Mouse (Mus musculus) neural tube, embryonic 13.5 days (tissue): ENCODE results near the gene Itgb1bp2. TPM values are rescaled to one million over a fixed set of nuclear protein-coding genes. Genes with fewer than 3 reads are reported as not detected.

Source experiments
- ATAC-seq: fragments of 200-750 bp; cut with Nextera tagmentation; 2 replicates; pipeline ENCODE4 v1.8.0; 2017; ENCODE audit warnings: low read depth, mild to moderate bottlenecking, moderate TSS enrichment, moderate library complexity
- H3K27ac ChIP-seq: fragments of 300-500 bp; sonication (generic); replicated peaks from 2 replicates; pipeline ENCODE4 v1.5.1; 2015; ENCODE audit warnings: moderate library complexity, mild to moderate bottlenecking, inconsistent platforms
- H3K27me3 ChIP-seq: fragments of 300-500 bp; sonication (generic); 2 replicates; pipeline ENCODE4 v1.6.1; 2015; ENCODE audit warnings: mild to moderate bottlenecking, inconsistent platforms
- H3K36me3 ChIP-seq: fragments of 300-500 bp; sonication (generic); 2 replicates; pipeline ENCODE4 v1.6.1; 2015; ENCODE audit warnings: mild to moderate bottlenecking, inconsistent platforms
- H3K4me1 ChIP-seq: fragments of 300-500 bp; sonication (generic); replicated peaks from 2 replicates; pipeline ENCODE4 v1.6.1; 2015; ENCODE audit warnings: inconsistent platforms
- H3K4me2 ChIP-seq: fragments of 300-500 bp; sonication (generic); 2 replicates; pipeline ENCODE4 v1.6.1; 2015; ENCODE audit warnings: inconsistent platforms, mild to moderate bottlenecking, moderate library complexity
- H3K4me3 ChIP-seq: fragments of 300-500 bp; sonication (generic); 2 replicates; pipeline ENCODE4 v1.5.1; 2015; ENCODE audit warnings: mild to moderate bottlenecking, inconsistent platforms
- H3K9ac ChIP-seq: fragments of 300-500 bp; sonication (generic); 2 replicates; pipeline ENCODE4 v1.6.1; 2015; ENCODE audit warnings: moderate library complexity, mild to moderate bottlenecking, inconsistent platforms
- H3K9me3 ChIP-seq: fragments of 300-500 bp; sonication (generic); 2 replicates; pipeline ENCODE4 v1.6.1; 2016; ENCODE audit warnings: inconsistent platforms
- WGBS: fragments of 180-500 bp; shearing (Covaris S2); methylation state at CpG from one replicate; pipeline ENCODE4 v1.1.7; 2015; 5-methylcytosine and 5-hydroxymethylcytosine counted together
- polyA plus RNA-seq: library from polyadenylated mRNA; unstranded; fragments of >200 nt; fragmentation: Nextera tagmentation; extraction: Ambion mirVana; gene quantifications from 2 replicates; pipeline ENCODE4 v1.2.1, GENCODE M21; 2015

The Itgb1bp2 gene
- polyA plus RNA-seq: 3.5 and 4.7 TPM in 2 replicates

DNA sequence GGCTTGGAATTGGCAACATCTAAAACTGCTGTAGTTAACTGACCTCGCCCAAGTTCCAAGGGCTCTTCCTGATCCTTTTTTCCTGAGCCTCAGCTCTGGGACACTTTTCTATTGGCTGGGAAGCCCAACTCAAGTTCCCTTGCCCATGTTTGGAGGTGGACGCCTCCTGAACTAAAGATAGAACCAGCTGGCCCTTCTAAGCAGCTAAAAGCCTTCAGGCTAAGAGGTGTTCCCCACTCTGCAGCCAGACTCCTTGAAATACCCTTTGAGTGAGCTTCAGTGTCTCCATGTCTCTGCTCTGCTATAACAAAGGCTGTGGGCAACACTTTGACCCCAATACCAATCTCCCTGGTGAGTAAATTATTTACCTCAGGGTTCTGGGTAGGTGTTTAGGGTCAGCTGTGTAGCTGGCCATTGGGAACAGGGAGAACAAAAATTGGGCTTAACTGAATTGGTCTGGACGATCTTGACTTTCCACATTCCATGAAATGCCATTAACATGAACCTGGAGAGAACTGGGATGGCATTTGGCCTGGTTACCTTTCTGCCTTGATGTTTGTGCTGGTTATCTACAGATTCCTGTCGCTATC, at the start of gene Itgb1bp2:
Gene Itgb1bp2, plus strand, starts transcription at position 203 of the 590 bp plus-strand sequence.
- no peak for ATAC-seq
- 83% methylated on average over 4 of the region's 4 CpGs for WGBS
- Histone ChIP-seq H3K9ac (no peak within 1 kb of the TSS), H3K9me3 (no peaks in the 10 kb centered on the region), H3K27me3 (no peaks in the 10 kb centered on the region), H3K27ac (no peak within 1 kb of the TSS), H3K4me1 (no peaks in the 10 kb centered on the region), H3K36me3 (peaks cover 75% of the 10 kb centered on the region), H3K4me2 (no peak within 1 kb of the TSS), H3K4me3 (no peak within 1 kb of the TSS)

DNA sequence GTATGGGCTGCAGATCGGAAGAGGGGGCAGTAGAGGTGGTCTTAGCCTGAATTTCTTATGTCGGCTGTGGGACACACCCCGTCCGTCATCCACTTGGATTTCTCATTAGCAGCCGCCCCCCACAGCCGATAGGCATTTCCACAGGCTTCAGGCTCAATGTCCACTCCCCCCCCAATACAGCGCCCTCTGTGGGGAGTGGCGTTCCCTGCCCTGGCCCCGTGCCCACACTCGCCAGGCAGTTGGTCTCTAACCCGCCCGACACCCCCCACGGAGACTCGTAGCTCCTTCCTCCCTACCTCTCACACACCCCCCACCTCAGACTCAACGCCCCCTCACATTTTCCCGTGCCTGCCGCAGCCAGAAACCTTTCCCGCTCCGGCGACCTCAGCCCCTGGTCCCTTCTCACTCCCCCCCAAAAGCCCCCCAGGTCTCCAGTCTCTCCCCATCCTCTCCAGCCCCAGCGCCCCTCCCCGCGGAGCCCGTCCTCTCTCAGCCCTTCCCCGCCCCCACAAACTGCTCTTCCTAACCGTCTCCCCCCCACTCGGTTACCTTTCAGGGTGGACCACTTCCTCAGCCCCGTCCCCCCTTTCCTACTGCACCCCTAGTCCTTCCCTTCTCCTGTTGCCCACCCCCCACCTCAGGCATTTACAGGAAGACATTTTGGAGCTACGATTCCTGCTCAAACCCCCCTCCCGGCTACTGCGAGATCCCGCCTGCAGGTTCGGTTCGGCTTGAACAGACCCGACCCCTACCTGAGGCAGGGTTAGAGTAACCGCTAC, 29.8 kb upstream of the Itgb1bp2 start:
- Histone ChIP-seq H3K4me2 (peak overlapping the region; percentile 66), H3K27me3 (no peaks in the 10 kb centered on the region), H3K36me3 (peaks cover 18% of the 10 kb centered on the region; the same call in 1 of the 2 replicates), H3K9me3 (no peaks in the 10 kb centered on the region), H3K27ac (peak overlapping the region; percentile 84), H3K9ac (peak overlapping the region; percentile 78), H3K4me1 (peaks cover 18% of the 10 kb centered on the region), H3K4me3 (peak overlapping the region; percentile 55)
- peak; percentile 20 for ATAC-seq
- WGBS: 21% methylated on average over 33 of the region's 36 CpGs

DNA sequence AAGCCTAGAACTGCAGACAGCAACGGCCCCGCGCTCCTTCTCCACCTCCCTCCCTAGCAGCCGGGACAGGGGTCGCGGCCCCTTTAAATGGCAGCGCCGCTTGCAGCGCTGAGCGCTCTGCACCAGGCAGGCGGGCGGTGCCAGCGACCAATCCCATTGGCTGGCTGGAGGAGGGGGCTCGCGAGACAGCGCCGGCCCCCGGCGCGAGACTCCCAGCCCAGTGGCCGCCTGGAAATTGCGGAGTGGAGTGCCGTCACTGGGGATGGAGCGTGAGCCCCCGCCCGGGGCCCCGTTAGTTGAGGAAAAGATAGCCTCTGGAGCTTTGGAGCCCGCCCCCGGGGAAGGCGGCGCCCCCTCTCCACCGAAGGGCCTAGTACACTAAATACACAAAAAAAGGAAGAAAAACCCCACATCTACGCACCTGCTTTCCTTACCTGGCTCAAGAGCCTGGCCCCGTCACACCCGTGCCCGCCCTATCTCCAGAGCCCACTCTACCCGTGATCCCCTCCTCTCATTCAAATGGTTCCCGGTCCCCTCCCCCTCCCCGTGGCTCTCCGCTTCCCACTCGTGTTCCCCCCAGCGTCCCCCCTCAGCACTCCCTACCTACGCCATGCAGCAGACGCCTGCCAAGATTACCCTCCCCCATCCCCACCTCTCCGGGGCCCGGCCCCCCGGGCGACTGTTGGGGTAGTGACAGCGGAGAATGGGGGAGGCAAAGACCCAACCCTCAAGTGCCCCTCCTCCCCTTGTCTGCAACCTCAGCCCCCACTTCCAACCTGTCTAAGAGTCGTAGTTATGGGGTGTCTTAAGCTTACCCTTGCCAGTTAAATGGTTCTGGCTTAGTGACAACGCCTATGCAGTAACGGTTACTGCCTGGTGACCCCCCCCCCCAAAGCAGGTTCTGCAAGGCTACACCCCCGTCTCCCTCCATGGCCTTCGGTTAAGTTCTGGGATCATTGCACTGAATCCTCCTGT, 28.9 kb upstream of the Itgb1bp2 start:
- Histone ChIP-seq H3K9me3 (no peaks in the 10 kb centered on the region), H3K27ac (peak overlapping the region; percentile 84), H3K4me1 (peaks cover 18% of the 10 kb centered on the region), H3K36me3 (peaks cover 11% of the 10 kb centered on the region; the same call in 1 of the 2 replicates), H3K9ac (peak overlapping the region; percentile 78), H3K4me3 (peak overlapping the region; percentile 55), H3K27me3 (no peaks in the 10 kb centered on the region), H3K4me2 (peak overlapping the region; percentile 66)
- ATAC-seq: peak; percentile 97
- whole genome bisulfite sequencing: 19% methylated on average over 46 of the region's 54 CpGs

DNA sequence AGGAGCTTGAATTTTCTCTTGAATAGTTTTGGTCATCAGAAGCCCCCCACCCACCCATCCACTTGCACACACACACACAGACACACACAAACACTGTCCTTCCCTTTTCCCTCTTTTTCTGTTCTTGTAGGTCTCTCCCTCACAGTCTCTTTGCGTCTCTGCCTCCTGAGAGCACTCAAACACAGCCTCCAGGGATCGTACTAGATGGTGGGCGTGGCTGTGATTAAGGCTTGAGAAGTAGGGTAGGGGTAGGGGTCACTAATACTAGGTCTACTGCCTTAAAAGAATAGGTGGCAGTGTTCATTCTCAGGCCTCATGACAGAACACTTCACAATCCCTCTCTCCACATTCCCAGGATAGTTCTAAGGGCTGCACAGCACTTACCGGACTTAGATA, 28.2 kb upstream of the Itgb1bp2 start, which contains the start of gene Zmym3:
Gene Zmym3, minus strand, starts transcription at position 150 of the 396 bp plus-strand sequence.
- no peak for ATAC-seq
- Histone ChIP-seq H3K9me3 (no peaks in the 10 kb centered on the region), H3K9ac (peak within 1 kb of the TSS; percentile 78), H3K36me3 (peaks cover 4% of the 10 kb centered on the region; the same call in 1 of the 2 replicates), H3K27ac (peak within 1 kb of the TSS; percentile 83), H3K4me3 (peak within 1 kb of the TSS; percentile 55), H3K27me3 (no peaks in the 10 kb centered on the region), H3K4me1 (peaks cover 18% of the 10 kb centered on the region), H3K4me2 (peak within 1 kb of the TSS; percentile 66)
- 19% methylated on average over 4 of the region's 4 CpGs for WGBS

DNA sequence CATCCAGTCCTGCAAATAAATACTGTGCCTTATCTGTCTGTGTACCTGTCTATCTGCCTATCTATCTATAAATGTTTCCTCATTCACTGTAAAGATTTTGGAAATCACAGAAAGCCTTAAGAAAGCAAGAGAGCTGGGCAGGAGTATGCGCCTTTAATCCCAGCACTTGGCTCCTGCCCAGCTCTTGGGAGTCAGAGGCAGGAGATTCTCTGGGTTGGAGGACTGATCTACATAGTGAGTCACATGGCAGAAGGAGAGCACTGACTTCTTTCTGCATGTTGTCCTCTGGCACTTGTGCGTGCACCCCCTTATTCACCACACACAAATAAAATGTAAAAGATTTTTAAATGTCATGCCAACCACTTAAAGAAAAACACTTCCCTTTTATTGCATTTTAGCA, 25.4 kb upstream of the Itgb1bp2 start:
- H3K27me3 ChIP-seq: no peaks in the 10 kb centered on the region
- no peak overlapping the region for H3K27ac ChIP-seq
- ATAC-seq: no peak
- WGBS: 78% methylated on average over 2 of the region's 2 CpGs
- H3K4me3 ChIP-seq: no peak overlapping the region
- no peaks in the 10 kb centered on the region for H3K36me3 ChIP-seq
- H3K4me2 ChIP-seq: no peak overlapping the region
- peaks cover 8% of the 10 kb centered on the region for H3K4me1 ChIP-seq
- H3K9me3 ChIP-seq: no peaks in the 10 kb centered on the region
- no peak overlapping the region for H3K9ac ChIP-seq

DNA sequence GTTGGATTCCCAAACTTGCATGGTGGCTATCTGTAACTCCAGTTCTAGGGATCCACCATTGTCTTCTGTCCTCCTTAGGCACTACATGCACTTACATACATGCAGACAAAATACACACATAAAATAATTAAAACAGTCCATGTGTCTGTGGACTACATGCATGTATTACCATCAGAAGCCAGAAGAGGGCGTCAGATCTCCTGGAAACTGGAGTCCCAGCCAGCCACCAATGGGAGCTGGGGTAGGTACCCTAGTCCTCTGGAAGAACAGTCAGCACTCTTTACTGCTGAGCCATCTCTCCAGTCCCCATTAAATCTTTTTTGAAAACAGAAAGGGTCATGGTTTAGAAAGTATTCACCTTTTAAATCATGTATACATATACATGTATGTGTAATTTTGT, 21.1 kb upstream of the Itgb1bp2 start:
- no peak for ATAC-seq
- no peak overlapping the region for H3K4me3 ChIP-seq
- peaks cover 6% of the 10 kb centered on the region; the same call in 1 of the 2 replicates for H3K36me3 ChIP-seq
- H3K27ac ChIP-seq: no peak overlapping the region
- no peaks in the 10 kb centered on the region for H3K9me3 ChIP-seq
- H3K9ac ChIP-seq: no peak overlapping the region
- WGBS: 4% methylated on average over 1 of the region's 1 CpGs
- no peaks in the 10 kb centered on the region for H3K27me3 ChIP-seq
- H3K4me1 ChIP-seq: peaks cover 20% of the 10 kb centered on the region
- H3K4me2 ChIP-seq: no peak overlapping the region

DNA sequence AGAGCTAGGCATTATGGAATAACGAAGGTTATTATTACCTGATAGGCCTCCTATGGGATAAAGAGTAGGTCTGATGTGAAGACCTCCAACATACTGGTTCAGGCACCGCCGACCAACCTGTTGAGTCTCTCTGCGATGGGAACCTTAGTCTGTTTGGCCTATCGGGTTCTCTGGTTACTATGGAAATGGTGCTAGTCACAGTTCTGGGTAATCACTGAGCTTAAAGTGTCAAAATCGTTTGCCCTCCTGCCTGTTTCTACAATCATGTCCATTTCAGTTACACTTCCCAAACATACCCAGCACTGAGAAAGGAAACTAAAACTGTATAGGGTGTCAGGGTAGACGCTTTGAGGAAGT, 20.1 kb upstream of the Itgb1bp2 start:
- H3K9ac ChIP-seq: peak overlapping the region; percentile 59
- peak overlapping the region; percentile 66 for H3K4me3 ChIP-seq
- peaks cover 7% of the 10 kb centered on the region; the same call in 1 of the 2 replicates for H3K36me3 ChIP-seq
- peak overlapping the region; percentile 53 for H3K4me2 ChIP-seq
- H3K9me3 ChIP-seq: no peaks in the 10 kb centered on the region
- ATAC-seq: peak; percentile 4; the same call in 1 of the 2 replicates
- peak overlapping the region; percentile 91 for H3K27ac ChIP-seq
- no peaks in the 10 kb centered on the region for H3K27me3 ChIP-seq
- whole genome bisulfite sequencing: 37% methylated on average over 7 of the region's 7 CpGs
- H3K4me1 ChIP-seq: peaks cover 25% of the 10 kb centered on the region

DNA sequence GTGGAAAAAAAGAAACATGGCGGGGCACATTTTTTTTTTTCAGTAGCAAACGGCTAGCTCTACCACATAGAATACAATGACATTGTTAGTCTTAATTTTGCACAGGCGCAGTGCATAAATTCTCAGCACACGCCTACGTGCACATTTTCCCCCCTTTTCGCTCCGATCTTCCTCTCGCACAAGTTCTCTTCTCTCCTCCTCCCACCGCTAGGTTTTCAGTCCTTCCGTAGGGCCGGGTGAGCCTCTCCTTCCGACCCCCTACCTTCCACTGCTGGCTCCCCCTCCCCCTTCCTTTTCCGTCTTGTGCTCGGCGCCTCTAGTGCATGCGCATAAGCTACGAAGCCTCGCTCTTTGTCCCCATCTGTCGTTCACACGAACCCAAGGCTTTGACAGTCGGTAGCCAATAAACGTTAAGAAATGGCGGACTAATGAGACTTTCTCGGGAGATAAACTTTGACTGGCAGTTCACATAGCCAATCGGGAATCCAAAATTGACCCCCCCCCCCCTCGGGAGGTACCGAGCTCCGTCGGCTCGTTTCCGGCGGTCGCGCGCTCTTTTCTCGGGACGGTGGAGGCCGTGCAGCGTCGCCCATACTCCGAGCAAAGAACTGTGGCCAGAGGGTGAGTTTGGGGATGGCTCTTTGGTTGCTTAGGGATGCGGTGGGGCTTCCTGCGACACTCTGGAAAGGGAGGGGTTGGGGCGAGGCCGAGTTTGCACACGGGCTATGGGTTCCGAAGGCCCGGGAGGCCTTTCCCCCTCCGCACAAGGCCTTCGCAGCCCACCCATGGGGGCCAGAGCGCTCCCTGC, 19.5 kb upstream of the Itgb1bp2 start, which contains the start of gene Nono:
Gene Nono, plus strand, starts transcription at position 177 of the 808 bp plus-strand sequence.
- Histone ChIP-seq H3K9ac (peak within 1 kb of the TSS; percentile 88), H3K27me3 (no peaks in the 10 kb centered on the region), H3K27ac (peak within 1 kb of the TSS; percentile 95), H3K4me2 (peak within 1 kb of the TSS; percentile 63), H3K36me3 (peaks cover 7% of the 10 kb centered on the region; the same call in 1 of the 2 replicates), H3K9me3 (no peaks in the 10 kb centered on the region), H3K4me3 (peak within 1 kb of the TSS; percentile 66), H3K4me1 (peaks cover 25% of the 10 kb centered on the region)
- peak; percentile 97 for ATAC-seq
- 25% methylated on average over 51 of the region's 51 CpGs for WGBS

DNA sequence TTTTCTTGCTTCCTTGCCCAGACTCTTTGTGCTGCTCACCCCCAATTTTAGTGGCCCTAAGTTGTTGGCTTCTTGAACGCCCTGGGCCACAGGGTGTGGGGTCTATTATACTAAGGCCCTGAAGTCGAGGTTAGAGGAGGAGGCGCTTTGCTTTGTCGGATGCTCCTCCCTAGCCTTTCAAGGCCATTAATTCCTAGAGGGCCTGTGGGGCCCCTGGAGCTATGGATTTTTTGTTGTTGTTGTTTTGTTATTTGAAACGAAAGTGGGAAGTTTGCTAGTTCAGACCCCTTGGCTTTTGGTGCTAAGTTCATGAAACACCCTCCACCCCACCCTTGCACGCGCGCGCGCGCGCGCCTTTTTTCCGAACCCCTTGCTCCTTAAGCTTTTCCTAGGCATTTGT, 18.9 kb upstream of the Itgb1bp2 start:
- Histone ChIP-seq H3K27ac (peak overlapping the region; percentile 95), H3K4me2 (peak overlapping the region; percentile 63), H3K9me3 (no peaks in the 10 kb centered on the region), H3K4me1 (peaks cover 25% of the 10 kb centered on the region), H3K36me3 (peaks cover 7% of the 10 kb centered on the region; the same call in 1 of the 2 replicates), H3K4me3 (peak overlapping the region; percentile 66), H3K9ac (peak overlapping the region; percentile 88), H3K27me3 (no peaks in the 10 kb centered on the region)
- ATAC-seq: peak; percentile 76
- WGBS: 25% methylated on average over 14 of the region's 14 CpGs

DNA sequence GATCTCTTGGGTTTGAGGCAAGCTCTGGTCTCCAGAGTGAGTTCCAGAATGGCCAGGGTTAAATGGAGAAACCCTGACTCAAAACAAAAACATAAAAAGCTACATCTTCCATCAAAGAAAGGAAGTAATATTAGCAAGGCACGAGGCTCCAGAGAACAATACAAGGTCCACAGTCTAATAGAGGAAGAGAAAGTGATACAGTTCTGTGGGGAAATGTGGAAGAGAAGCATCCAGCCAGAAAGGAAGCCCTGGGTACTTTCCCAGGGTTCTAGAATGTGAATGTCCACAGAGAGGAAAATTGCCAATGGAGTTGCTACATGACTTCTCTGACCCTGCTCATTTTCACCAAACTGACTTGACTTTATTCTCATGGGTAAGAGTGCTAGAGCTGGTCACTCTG, 2.3 kb downstream of the Itgb1bp2 start:
- Histone ChIP-seq H3K9ac (no peak overlapping the region), H3K9me3 (no peaks in the 10 kb centered on the region), H3K36me3 (peaks cover 55% of the 10 kb centered on the region), H3K4me2 (no peak overlapping the region), H3K27ac (no peak overlapping the region), H3K4me1 (no peaks in the 10 kb centered on the region), H3K4me3 (no peak overlapping the region), H3K27me3 (no peaks in the 10 kb centered on the region)
- ATAC-seq: no peak
- 68% methylated on average over 1 of the region's 1 CpGs for WGBS

DNA sequence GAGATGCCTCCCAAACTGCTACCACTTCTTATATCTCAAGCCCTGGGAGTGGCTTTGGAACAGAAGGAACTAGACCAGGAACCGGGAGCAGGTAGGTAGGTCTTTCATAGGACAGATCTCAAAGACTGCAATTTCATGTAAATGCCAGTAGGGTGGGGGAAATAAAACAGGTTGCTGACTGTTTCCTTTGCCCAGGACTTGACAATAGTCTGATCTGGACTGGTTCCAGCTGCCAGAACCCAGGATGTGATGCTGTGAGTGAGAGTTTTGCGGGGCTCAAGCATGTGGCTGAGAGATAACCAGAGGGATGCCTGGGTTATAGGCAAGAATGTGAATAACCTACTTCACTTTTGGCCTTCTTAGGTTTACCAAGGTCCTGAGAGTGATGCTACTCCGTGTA, 2.7 kb downstream of the Itgb1bp2 start:
- 87% methylated on average over 3 of the region's 3 CpGs for WGBS
- H3K27me3 ChIP-seq: no peaks in the 10 kb centered on the region
- no peak overlapping the region for H3K4me2 ChIP-seq
- ATAC-seq: no peak
- H3K4me3 ChIP-seq: no peak overlapping the region
- H3K27ac ChIP-seq: no peak overlapping the region
- H3K4me1 ChIP-seq: no peaks in the 10 kb centered on the region
- H3K9ac ChIP-seq: no peak overlapping the region
- H3K36me3 ChIP-seq: peaks cover 50% of the 10 kb centered on the region
- no peaks in the 10 kb centered on the region for H3K9me3 ChIP-seq
